Mouse (Mus musculus) Patski (cell line): ENCODE measurements around the gene Atp5mpl. TPM values are rescaled to one million over a fixed set of nuclear protein-coding genes. Genes with fewer than 3 reads are reported as not detected.
"Not testable (repeated sequence)": the region's sequence is repeated elsewhere in the genome, so short reads cannot be mapped to it uniquely, and the experiment has no call there.

Source experiments
- ATAC-seq: fragments of 100-300 bp; one replicate; pipeline ENCODE4 v1.8.0; 2021
- CTCF ChIA-PET: fragments of 350-600 bp; sonication (Branson Sonifier 250); formaldehyde crosslinking; loops from one replicate; lab custom pipeline; 2022; ENCODE audit warnings: inconsistent platforms; lab: Charles Lee
- POLR2A ChIA-PET: fragments of 350-600 bp; sonication (Branson Sonifier 250); formaldehyde crosslinking; loops from one replicate; lab custom pipeline; 2022; ENCODE audit warnings: antibody characterized with exemption, inconsistent platforms; lab: Charles Lee
- DNase-seq: peaks from one replicate; pipeline ENCODE4 v3.0.0-alpha.2; 2011; ENCODE audit warnings: low read depth, low spot score
- H3K27me3 ChIP-seq: fragments of 371-371 bp; one replicate; pipeline ENCODE4 v1.5.1; 2021
- CTCF ChIP-seq: fragments of 100-300 bp; IDR thresholded peaks from one replicate; pipeline ENCODE4 v1.5.1; 2021
- in situ Hi-C: fragments of 300-500 bp; cut with MboI; formaldehyde crosslinking; loops from 3 replicates; pipeline ENCODE4 v1.11.1; 2018; ENCODE audit warnings: low pct_unique_long_range_greater_than_20kb, mixed read lengths
- polyA plus RNA-seq: library from polyadenylated mRNA; unstranded; gene quantifications from one replicate; pipeline ENCODE4 v1.2.3, GENCODE M21; 2021

Atp5mpl gene
- polyA plus RNA-seq, 1 experiment from 2014 or later = 472 TPM

- TF ChIP-seq CTCF = no peak
These were observed 15.1 kb downstream of the Atp5mpl start for GRCm38 (mm10) chr12:111951701-111952100.

GRCm38 (mm10) chr12:111950486-111950885 lies 16.3 kb downstream of the Atp5mpl start:
- ChIA-PET CTCF (interaction anchor here (1.0 to 1.2 kb wide), 4 partner anchors 16 to 211 kb away, joined by 3 to 6 read pairs (median 3); partner anchors contain the start of gene Atp5mpl), POLR2A (no interaction called here)
- TF ChIP-seq CTCF = no peak
- no peaks in the 10 kb centered on the region for H3K27me3 ChIP-seq
- DNase-seq (no peak), ATAC-seq (no peak)
- in situ Hi-C loops = loop anchor here (5.0 kb wide), 1 partner anchor 73 kb away; no protein-coding TSS in a partner anchor

More at GRCm38 (mm10) chr12:111951701-111952100, 15.1 kb downstream of the Atp5mpl start:
- in situ Hi-C loops = loop anchor here (5.0 kb wide), 1 partner anchor 74 kb away; no protein-coding TSS in a partner anchor
- no peak for DNase-seq
- CTCF ChIA-PET = interaction anchor here (1.1 to 1.2 kb wide), 3 partner anchors 15 to 213 kb away, joined by 3 to 6 read pairs (median 3); partner anchors contain the start of gene Atp5mpl
- no peaks in the 10 kb centered on the region for H3K27me3 ChIP-seq
- POLR2A ChIA-PET = no interaction called here
- ATAC-seq = no peak

- POLR2A ChIA-PET = interaction anchor here (0.6 kb wide), 1 partner anchor 130 kb away, joined by 4 read pairs; no protein-coding TSS in a partner anchor
- ATAC-seq (no peak), DNase-seq (no peak)
- TF ChIP-seq CTCF = no peak
- CTCF ChIA-PET = interaction anchor here (0.7 to 1.9 kb wide), 5 partner anchors 14 to 123 kb away, joined by 3 to 4 read pairs (median 4); no protein-coding TSS in a partner anchor
- no peaks in the 10 kb centered on the region for H3K27me3 ChIP-seq
- in situ Hi-C loops = no loop called here
These were observed 20.1 kb downstream of the Atp5mpl start for GRCm38 (mm10) chr12:111946716-111947115.

GRCm38 (mm10) chr12:111945765-111946655 lies 20.8 kb downstream of the Atp5mpl start:
- DNase-seq, in situ Hi-C loops, H3K27me3 ChIP-seq: not testable (repeated sequence)
- POLR2A ChIA-PET = interaction anchor here (0.5 kb wide), 1 partner anchor 82 kb away, joined by 3 read pairs; no protein-coding TSS in a partner anchor
- peak; percentile 25 for ATAC-seq
- CTCF ChIA-PET = interaction anchor here (0.7 to 1.9 kb wide), 6 partner anchors 9 to 122 kb away, joined by 3 to 4 read pairs (median 4); no protein-coding TSS in a partner anchor

- in situ Hi-C loops = no loop called here
- ATAC-seq = no peak
- ChIA-PET CTCF (interaction anchor here (1.5 kb wide), 1 partner anchor 8 kb away, joined by 3 read pairs; no protein-coding TSS in a partner anchor), POLR2A (no interaction called here)
- H3K27me3 ChIP-seq = no peaks in the 10 kb centered on the region
- TF ChIP-seq CTCF = no peak
- no peak for DNase-seq
These were observed 21.7 kb downstream of the Atp5mpl start for GRCm38 (mm10) chr12:111945115-111945514.

- ATAC-seq, H3K27me3 ChIP-seq, POLR2A ChIA-PET, DNase-seq: not testable (repeated sequence)
- CTCF ChIA-PET = interaction anchor here (1.5 kb wide), 1 partner anchor 8 kb away, joined by 3 read pairs; no protein-coding TSS in a partner anchor
- in situ Hi-C loops = loop anchor here (5.0 kb wide), 1 partner anchor 37 kb away; the partner anchor contains the start of gene Ppp1r13b
These were observed 22.5 kb downstream of the Atp5mpl start for GRCm38 (mm10) chr12:111944065-111944987.

- DNase-seq = no peak
- ATAC-seq = no peak
- H3K27me3 ChIP-seq = no peaks in the 10 kb centered on the region
- POLR2A ChIA-PET = no interaction called here
- in situ Hi-C loops = loop anchor here (5.0 kb wide), 1 partner anchor 36 kb away; the partner anchor contains the start of gene Ppp1r13b
- CTCF ChIA-PET = no interaction called here
- TF ChIP-seq CTCF = no peak
These were observed 23.2 kb downstream of the Atp5mpl start for GRCm38 (mm10) chr12:111943421-111944064.

- DNase-seq (no peak), ATAC-seq (no peak)
- in situ Hi-C loops = no loop called here
- ChIA-PET POLR2A (no interaction called here), CTCF (no interaction called here)
- H3K27me3 ChIP-seq = no peaks in the 10 kb centered on the region
- TF ChIP-seq CTCF = no peak
These were observed 28.1 kb downstream of the Atp5mpl start for GRCm38 (mm10) chr12:111938623-111939177.
